Mouse (Mus musculus) layer of hippocampus, postnatal 14 days (tissue): Measurements from ENCODE around the gene Stk36. TPM values are rescaled to one million over a fixed set of nuclear protein-coding genes. Genes with fewer than 3 reads are reported as not detected.

Source experiments
- DNase-seq, 2 experiments: peaks; one replicate each; pipeline ENCODE4 v3.0.0; 2021 to 2022; ENCODE audit warnings: low spot score in 2 of 2, mixed read lengths in 1 of 2
- long read RNA-seq, 2 experiments: library from polyadenylated mRNA; stranded (forward); transcript quantifications; one replicate each; pipeline ENCODE4 v2.0.0; 2021
- total RNA-seq, 2 experiments: library from RNA; stranded (reverse); gene quantifications; 2 replicates each; pipeline ENCODE4 v1.2.3; 2021

Gene Stk36
- 1 to 10 TPM; 6.2 to 7.3 TPM for total RNA-seq
- long read RNA-seq, experiment 1, partial matches to known transcripts = 1 of 1 reads
- long read RNA-seq, experiment 1, other reads (novel, unspliced or antisense) = 0 of 1 reads
- long read RNA-seq, experiment 2, partial matches to known transcripts = 2 of 5 reads
- long read RNA-seq, experiment 2, other reads (novel, unspliced or antisense) = 2 of 5 reads

DNA sequence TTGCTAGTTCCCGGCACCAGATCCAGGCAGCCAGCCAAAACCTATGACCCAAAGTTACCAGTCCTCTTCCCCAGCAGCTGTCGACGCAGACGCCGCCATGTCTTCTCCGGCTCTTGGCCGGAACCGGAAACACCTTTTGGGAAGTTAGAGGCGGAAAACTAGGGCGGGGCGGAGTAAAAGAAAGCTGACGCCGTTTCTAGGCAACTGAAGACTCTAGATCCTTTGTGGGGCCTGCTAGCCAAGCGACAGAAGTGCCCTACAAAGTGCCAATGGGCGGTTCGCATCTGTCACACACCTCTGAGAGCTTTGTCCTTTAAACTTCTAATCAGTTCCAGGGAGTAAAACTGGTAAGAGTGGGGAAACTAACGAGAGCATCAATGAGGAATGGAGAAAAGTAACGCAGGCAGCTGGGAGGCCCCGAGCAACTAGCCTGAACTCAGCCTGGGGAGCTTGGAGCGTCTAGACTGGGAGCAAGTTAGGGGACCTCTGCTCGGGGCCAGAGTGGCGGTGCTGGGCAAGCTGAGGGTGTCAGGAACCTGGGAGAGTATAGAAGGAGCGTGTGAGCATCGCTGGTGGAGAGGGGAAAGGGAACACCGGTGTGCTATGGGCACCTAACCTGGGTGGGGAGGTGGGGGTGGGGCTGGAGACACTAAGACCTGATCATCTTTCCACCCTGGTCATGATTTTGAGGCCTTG, at the start of gene Stk36, which contains the start of gene Rnf25:
Gene Stk36 (plus strand): TSS at position 179 of the 696 bp plus-strand sequence.
Gene Rnf25 (minus strand): TSS at position 131 of the 696 bp plus-strand sequence.
- peak; percentile 79 to 91 for DNase-seq

DNA sequence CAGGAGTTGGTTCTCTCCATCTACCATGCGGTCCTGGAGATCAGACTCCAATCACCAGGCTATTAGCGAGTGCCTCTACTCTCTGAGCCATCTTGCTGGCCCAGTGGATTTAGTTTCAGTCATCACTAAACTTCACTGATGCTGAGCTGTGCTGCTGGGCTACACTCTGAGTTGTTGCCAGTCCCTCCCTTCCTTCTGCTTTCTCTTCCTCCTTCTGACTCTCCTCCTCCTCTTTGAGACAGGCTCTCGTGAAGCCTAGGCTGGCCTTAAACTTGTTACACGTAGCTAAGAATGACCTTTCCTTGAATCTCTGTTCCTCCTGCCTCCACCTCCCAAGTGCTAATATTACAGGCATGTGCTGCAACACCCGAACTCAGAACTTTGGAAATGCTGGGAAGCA, 42.2 kb upstream of the Stk36 start:
- DNase-seq = no peak

DNA sequence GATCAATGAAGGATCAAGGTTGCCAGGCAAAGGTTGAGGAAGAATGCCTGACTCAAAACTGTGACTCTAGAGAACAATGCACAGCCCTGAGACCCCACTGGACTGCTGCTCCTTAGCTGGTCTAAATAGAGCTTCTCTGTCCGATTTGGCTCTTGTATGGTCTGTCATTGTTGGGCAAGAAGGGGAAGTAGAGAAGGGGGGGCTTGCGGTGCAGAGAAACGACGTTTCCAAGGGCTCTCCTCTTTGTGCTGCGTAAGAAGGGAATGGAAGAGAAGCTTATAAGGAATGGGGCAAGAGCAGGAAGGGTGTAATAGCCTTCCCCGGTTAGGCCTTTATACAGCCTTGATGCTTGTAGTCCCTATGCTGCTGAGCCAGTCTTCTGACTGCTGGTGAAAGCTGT, 35.4 kb upstream of the Stk36 start:
- DNase-seq = no peak

DNA sequence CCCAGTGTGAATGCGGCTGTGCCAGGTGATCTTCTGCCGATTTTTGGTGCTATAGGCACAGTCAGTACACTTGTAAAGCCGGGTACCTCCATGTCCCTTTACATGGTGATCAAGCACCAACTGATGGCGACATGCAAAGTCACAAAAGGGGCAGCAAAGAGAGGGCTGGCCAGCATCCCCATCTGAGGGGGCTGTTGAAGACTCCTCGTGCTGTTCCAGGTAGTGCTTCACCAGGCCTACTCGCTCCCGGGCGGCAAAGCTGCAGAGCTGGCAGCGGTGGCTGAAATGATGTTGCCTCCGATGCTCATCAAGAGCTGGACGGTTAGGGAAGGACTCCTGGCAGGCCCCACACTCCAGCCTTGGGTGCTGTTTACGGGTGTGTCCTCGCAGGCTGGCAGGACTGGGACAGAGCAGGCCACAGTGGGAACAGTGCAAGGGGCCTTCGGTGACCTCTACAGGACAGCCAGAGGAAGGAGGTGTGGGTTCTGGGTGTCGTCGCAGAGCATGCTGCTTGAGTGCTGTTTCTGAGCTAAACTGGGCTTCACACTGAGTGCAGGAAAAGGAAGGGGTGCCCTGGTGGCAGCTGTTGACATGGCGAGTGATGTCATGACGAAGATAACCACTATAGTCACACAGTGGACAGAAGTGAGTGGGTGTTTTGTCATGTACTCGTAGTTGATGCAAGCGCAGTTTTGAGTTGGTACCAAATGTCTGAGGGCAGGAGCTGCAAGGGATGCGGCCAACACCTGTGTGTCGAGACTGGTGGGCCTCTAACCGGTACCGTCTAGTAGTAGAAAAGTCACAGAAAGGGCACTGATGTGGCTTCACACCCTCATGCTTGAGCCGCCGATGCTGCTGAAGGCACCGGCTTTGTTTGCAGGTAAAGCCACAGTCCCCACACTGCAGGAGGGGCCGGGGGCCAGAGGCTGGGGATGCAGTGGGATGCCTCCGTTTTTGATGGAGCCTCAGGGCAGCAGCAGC, 31.2 kb upstream of the Stk36 start:
- no peak for DNase-seq

DNA sequence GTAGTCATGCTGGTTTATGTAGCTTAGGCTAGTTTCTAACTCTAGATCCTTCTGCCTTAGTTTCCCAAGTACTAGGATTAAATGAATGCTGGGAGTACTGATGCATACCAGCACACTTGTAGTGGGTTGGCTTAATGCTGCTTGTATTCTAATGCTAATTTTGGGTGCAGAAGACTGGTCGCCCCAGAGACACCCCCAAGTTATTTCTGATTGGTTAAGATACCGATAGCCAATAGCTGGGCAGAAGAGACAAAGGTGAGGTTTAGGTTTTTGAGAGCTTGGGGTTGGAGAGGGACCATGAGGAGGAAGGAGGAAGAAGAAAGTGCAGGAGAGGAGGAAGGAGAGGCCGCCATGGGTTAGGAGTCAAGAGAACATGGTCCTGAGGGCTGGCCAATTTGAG, 18.6 kb upstream of the Stk36 start:
- DNase-seq = no peak

DNA sequence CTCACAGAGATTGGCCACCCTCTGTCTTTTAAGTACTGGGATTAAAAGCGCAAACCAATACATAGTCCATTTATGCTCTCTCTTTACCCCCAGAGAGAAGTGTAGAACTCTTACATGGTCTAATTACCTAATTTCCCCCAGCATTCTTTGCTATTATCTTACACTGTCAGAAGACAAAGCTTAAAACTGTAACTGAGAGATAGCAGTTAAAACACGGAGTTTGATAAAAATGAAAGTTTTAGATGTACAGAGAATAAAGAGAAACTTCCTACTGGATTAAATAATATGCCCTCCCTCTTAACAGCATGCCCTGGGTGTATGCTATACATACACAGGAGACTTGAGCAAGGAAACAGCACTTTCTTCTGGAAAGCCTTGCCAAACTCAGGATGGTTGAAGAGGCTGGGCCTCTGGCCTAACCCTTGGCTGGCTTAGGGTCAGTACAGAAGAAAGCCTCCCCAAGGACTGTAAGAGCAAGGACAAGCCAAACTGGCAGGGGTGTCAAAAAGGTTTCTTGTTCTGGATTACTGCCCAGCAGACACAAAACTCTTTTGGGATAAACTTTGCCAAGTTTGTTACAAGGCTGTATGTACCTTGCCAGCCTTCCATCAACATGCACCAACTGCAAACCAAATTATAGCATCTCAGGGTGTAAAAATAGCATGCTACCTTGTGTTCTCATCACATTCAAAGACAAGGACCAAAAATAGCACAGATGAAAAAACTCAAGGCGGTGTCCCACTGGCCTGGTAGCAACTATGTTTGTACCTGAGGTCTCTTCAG, 16.4 kb upstream of the Stk36 start:
- DNase-seq = no peak

DNA sequence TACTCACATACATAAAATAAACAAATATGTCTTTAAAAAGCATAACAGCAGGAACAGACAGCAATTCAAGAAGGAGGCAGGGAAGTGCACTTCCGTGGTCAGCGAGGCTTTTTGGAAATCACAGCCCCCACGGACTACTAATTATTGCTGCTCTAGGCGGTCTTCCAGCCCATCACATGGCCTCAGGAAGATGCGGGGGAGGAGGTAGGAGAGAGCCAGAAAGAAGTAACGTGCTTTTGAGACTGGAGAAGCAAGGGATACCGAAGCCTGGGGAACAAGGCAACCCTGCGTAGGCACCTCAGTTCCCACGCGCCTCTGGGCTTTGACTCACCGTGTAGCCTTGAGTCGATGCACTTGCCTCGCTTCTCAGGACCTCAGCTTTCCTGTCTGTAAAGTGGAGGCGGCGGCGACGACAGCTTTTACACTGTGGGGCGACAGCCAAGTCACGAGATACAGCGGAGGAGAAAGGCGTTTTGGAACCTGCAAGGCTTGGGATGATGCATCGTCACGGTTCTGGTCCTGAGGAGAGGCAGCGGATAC, 13.9 kb upstream of the Stk36 start:
- DNase-seq = no peak

DNA sequence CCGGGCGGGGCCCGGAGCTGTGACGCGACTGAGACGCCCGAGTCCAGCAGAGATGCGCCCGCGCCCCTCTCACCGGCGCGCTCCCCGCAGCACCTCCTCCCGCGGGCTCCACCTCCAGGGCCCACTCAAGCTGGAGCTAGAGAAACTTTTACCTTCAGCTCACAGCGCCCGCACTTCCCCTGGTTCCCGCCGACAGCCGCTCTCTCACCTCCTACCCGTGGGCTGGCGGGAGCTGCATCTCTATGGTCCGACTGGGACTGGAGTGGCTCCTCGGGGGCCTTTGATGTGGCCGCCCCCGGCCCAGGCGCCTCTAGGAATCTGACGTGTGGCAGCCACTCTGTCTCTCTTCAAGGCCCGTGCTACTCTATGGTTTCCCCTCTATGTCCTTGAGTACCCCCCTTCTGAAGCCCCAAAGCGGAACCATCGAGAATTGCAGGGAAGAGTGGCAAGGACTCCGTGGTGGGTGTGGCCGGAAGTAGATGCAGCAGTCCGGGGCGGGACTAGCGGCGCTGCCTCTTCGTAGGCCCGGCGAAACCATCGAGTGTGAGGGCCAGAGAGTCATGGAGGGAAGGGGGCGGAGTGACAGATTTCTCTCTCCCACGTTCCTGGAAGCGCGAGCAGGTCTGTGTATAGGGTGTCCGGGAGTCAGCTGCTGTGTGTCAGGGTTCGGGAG, 13.3 kb upstream of the Stk36 start, which contains the start of the genes Zfp142 and Bcs1l:
Gene Zfp142 (minus strand): TSS at position 474 of the 673 bp plus-strand sequence.
Gene Bcs1l (plus strand): TSS at position 517 of the 673 bp plus-strand sequence.
- DNase-seq = peak; percentile 97 to 99

DNA sequence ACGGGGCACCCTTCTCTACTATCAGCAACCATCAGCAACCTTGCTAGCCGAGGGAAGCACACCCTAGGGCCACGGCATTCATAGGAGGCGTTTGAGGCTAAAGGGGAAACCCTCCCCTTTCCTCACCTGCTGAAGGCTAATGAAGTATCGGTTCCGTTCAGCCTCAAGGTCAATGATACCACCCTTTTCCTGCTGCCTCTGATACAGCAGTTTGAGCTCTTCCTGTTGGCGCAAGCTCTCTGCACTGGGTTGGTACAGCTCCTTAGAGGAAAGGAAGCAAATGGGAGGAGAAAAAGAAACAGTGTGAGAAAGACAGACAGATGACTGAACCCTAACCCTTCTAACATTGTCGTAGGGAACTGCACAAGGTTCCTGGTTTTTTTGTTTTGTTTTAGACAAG, 6.8 kb upstream of the Stk36 start:
- DNase-seq = no peak

DNA sequence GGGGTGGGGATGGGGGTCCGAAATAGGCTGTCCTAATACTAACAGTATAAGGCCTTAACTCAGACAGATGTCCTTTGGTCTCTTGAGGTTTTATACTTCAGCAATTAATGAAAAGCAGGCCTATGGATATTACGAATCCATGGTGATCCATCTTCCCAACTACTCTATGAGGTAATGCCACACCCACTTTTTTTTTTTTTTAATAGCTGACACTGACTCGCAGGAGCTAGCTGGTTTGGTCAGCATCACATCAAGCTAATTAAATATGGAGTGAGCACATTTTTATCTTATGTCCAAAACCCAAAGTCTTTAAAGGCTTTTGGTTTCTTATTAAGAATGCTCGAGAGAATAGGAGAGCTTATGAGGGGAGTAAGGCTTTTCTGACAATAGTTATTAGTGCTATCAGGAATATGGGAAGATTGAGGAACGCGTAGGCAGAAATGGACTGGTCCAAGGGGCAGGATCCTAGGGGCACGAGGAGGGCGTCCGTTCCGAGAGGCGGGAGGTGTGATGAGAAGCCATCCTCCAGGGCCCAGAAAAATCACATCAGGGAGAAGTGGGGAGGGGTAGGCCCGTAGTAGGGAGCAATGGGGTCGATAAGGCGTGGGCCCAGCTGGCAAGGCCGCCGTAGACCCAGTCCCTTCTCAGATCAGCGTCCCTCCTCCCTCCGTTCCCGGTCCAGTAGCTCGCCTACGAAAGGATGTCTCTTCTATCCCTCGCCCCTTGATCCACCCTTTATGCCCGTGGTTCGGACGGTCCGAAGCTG, 561 bp upstream of the Stk36 start:
- peak in 1 of 2 experiments; percentile 11 for DNase-seq

DNA sequence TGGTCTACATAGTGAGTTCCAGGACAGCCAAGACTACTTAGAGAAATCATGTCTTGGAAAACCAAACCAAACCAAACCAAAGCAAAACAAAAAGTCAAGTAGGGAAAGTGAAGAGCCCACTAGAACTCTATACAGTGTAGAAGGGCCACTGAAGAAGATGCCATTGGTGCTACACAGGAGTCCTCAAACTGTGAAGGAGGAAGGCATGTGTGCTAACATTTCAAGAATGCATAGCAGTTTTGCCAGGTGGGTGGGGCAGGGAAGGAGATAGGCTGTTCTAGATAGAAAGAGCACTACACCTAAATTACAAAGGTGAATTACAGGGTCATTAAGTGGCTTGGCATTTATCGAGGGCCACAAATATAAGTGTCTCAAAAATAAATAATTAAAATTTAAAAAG, 22.9 kb downstream of the Stk36 start:
- no peak for DNase-seq

DNA sequence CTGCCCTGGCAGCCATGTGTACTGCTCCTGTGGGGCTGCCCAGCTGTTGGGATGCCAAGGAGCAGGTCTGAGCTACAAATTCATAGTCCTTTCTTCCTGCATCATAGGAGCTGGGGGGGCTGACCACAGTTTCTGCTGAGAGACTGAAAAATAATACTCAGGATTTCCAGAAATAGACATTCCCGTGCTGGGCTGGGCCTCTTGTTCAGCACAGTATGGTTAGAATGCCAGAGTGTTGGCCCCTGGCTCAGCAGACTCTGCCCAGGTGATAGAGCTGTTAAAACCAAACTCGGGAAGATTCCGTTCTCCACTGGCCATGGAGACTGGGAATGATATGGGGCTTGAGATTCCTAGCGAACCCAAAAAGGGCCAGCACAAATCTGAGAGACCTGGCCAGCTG, 24.8 kb downstream of the Stk36 start:
- DNase-seq = no peak

DNA sequence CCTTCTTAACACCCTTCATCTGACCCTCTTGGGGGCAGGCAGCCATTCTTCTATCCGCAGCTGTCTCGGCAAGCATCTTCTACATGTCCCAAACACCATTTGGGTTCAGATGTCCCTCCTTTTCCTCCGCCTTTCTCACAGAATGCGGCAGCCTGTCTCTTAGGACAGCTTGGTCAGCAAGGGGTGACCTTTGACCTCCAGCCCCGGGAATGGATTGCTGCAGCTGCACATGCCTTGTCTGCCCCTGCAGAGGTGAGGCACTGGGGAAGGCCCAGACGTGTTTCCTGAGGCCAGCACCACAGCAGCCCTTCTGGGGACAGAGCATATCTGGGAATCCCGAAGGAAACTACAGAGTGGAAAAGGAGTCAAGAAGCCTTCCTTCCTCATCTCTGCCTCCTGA, 26.8 kb downstream of the Stk36 start:
- no peak for DNase-seq

DNA sequence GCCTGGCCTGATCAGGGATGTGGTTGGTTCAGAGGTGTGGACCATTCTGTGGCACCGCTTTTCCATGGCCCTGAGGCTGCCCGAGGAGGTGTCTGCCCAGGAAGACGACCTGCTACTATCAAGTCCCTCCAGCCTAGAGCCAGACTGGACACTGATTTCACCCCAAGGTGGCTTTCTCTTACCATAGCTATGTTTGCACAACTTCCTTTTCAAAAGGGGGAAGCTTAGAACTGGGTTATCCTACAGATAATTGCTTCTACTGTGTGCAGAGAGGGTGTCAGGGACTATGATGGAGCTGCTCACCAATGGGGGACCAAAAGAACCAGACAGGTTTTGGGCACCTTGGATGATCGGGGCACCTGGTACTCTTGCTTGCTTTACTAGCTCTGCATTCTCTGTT, 31.5 kb downstream of the Stk36 start:
- DNase-seq = no peak

DNA sequence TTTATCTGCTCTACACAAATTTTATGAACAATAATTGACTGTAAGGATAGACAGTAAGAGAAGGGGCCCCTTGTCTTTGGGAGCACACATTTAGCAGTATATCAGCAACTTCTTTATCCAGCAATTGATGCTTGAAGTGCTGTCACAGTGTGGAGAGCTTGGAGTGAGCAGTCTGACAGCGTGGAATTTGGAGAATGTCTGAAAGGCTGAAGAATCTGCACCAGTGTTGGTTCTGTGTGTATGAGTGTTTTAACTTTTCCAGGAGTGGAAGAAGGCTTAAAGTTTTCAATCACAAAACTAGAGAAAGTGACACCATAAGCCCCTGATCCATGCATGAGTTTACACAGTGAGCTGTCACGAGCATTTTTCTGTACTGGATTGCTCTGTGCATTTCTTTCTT, 42.3 kb downstream of the Stk36 start:
- DNase-seq = no peak

DNA sequence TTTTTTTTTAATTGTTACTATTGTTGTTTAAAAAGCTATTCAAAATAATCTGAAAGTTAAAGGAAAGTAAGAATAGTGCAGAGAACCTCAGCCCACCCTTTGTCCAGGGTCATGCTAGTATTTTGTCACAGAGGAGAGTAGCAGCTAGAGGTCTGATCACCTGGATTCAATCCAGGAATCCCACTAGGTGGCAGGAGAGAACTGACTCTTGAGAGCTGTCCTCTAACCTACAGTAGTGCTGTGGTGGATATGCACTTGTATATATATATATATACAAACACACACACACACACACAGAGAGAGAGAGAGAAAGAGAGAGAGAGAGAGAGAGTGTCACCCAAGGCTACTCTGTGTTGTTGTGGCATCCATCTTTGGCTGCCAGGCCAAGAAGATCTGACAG, 42.7 kb downstream of the Stk36 start:
- no peak for DNase-seq

DNA sequence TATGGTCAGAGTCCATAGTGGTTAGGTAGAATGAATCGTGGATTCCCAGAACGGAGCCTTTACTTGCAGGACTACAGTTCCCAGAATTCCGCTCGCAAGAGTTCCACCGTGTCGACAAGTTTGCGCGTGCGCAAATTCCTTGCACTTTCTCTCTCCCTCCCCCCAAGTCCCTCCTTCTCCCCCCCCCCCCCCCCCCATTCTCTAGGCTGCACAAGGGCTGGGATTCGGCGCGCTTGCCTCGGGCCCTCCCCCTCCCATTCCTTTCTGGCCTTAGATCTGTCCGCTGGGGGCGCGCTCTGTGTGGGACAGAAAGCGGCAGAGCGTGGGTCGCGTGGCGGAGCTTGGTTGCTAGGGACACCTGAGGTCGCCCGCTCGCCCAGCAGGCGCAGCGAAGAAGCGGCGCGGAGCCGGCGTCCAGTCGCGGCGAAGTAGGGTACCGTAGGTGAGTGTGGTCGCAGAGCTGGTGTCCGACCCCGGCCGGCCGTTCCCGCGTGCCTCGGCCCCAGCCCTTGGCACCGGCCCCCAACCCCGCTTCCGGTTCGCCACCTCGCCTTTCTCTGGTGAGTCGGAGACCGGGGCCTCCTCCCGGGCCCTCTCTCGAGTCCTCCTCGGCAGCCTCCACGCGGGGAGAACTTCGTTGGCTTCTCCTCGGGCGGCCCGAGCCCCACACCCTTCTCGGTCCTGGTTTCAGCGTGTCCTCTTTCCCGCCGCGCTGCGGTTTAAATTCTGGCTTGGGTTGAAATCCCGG, 60.4 kb downstream of the Stk36 start, which contains the start of gene Ttll4:
Gene Ttll4 (plus strand): TSS at position 298 of the 748 bp plus-strand sequence.
- peak; percentile 87 to 95 for DNase-seq

DNA sequence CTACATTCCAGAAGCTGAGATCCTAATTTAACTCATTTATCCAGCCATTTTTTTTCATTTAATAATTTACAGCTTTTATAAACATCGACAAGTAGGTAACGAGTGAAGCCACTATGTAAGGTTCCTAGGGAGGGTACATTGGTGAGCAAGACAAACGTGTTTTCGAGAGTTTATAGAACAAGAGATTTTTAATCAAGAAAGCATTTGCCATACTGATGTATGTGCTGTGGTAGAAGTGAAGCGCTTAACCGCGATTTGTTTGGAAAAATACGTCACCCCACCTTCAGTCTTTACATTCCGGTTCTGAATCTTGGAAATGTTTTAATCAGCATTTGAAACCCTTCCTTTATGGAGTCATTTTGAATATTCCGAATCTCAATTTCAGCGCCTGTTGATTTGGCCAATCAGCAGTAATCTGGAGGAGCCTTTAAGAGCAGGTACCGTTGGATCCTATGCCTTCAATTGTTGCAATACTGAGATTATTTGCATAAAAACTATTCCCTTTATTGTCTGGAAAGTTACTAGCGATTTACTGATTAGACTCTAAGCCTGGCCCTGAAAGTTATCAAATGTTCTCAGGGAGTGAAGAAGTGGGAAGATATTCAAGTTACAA, 61.1 kb downstream of the Stk36 start:
- no peak for DNase-seq
